Mouse (Mus musculus): ENCODE measurements at regions not wholly inside any gene's neighbourhood (a gene's known extent, or its start where the extent isn't known, plus 50 kb on each side); places are given as distances from the start of the nearest gene placed in this dataset.

DNA sequence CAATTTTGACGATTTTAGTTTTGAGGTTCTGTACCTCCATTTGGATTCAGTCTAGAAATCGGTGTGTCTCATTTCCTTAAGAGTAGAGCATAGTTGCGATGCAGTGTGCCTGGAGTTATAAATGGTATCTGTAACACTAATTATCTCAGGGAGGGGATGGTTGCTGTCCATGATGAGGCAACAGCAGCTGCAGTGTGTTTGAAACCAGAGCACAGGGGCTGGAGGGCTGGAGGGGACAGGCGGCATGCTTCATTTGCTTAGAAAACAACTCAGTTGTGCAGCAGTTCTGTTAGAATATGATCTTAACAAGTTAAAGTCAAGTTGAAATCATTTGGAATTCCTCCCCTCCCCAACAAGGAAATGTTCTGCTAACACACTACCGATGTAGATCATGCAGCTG lies 69.3 kb upstream of the Lrig3 start:
- no peak for DNase-seq

- DNase-seq: no peak
Measured at GRCm38 (mm10) chr10:125899504-125899903, 66.5 kb upstream of the Lrig3 start.

- no peak for DNase-seq
Measured at GRCm38 (mm10) chr10:125900562-125900961, 65.4 kb upstream of the Lrig3 start.

DNA sequence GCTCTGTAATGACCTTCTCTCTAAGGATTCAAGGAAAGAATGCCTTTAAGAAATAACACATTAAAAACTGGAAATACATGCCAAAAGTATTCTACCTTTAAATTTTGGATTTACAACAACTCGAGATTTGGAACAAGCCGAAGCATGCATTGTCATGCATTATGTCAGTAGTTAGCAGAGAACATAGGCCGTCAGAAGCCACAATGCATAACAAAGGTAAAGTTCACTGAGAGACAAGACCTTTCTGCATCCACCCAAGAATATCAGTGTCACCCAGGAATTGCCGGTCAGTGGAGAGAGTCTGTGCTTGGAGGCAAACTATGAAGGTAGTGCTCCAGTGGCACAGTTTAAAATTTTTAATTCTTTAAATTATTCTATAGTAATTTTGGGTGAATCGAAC lies 63.3 kb upstream of the Lrig3 start:
- DNase-seq: no peak

DNA sequence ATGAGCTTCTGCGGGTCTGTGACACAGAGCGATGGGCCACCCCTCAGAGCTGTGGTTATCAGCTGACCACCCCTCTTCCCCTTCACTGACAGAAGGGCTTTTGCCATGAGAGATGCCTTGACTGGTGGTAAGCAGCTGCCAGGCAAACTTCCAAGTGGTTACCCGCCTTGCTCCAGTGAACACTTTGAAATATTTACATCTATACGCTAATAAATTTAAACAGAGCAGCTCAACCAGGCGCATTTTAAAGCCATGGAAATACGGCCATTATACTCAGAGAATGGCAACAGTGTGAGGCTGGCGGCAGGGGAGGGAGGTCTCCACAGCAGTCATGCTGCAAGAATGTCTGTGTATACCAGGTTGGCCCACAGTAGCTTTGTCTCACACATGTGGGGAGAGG lies 53.8 kb upstream of the Lrig3 start:
- no peak for DNase-seq

Measured in lung, adult 18-20 months (tissue).